Mouse (Mus musculus) bone marrow macrophage, adult 2 months (primary cell): Measurements from ENCODE around the gene Usp36. TPM values are rescaled to one million over a fixed set of nuclear protein-coding genes. Genes with fewer than 3 reads are reported as not detected.

Experiments
- H3K27ac ChIP-seq: 2 replicates; pipeline ENCODE4 v1.5.1; 2012; ENCODE audit warnings: low read depth, low read length; ENCODE audit not compliant: insufficient read depth
- H3K4me1 ChIP-seq: 2 replicates; pipeline ENCODE4 v1.6.1; 2012; ENCODE audit warnings: low read length; ENCODE audit not compliant: control insufficient read depth, insufficient read depth
- H3K4me3 ChIP-seq: 2 replicates; pipeline ENCODE4 v1.5.1; 2012; ENCODE audit warnings: mild to moderate bottlenecking, low read length, moderate library complexity; ENCODE audit not compliant: insufficient read depth
- CTCF ChIP-seq: IDR thresholded peaks from 2 replicates; pipeline ENCODE4 v1.5.1; 2012; ENCODE audit warnings: low read depth, mild to moderate bottlenecking, low read length, moderate library complexity
- POLR2A ChIP-seq: IDR thresholded peaks from 2 replicates; pipeline ENCODE4 v1.6.1; 2012; ENCODE audit warnings: mild to moderate bottlenecking, low read depth, low read length, borderline replicate concordance
- polyA plus RNA-seq: library from polyadenylated mRNA; stranded (reverse); fragments of >200 nt; gene quantifications from 2 replicates; pipeline ENCODE4 v1.2.4, GENCODE M21; 2012; ENCODE audit not compliant: missing spikeins, insufficient read depth, insufficient read length

Usp36 gene
- polyA plus RNA-seq, 1 experiment: 8.8 TPM

DNA sequence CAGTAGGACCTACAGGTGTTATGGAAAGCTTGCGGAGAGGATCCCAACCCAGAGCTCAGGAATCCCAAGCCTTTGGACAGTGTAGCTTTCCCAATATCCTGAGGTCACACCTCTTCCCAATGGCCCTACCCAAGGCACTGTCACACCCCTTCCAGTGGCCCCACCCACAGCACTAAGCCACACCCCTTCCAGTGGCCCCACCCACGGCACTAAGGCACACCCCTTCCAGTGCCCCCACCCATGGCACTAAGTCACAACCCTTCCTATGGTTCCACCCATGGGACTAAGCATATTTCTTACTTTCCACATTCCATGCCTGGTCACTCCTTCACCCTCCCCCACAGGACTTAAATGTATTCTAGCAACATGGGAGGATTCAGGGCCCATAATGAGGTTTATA lies 8.8 kb upstream of the Usp36 start:
- Histone ChIP-seq H3K4me3 (no peak overlapping the region), H3K27ac (no peak overlapping the region), H3K4me1 (no peaks in the 10 kb centered on the region)
- no peak for TF ChIP-seq POLR2A
- TF ChIP-seq CTCF: no peak

DNA sequence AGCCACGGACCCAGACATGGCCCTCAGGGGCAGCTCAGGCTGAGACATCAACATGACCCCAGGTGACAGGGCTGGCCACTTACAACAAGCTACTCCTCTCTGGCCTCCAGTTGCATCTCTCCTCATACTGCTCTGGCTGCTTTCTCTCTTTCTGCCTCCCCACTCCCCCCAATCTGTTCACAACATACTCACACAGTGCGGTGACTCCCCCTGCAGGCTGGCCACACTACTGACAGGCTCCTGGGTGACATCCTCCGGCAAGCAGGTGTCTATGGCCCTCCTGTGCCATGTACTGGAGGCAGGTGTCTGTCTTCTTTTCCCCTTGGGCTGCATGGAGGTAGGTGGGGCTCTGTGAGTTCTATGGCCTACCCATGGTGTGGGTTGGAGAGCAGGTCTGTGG lies 7.9 kb upstream of the Usp36 start:
- Histone ChIP-seq H3K27ac (no peak overlapping the region), H3K4me1 (no peaks in the 10 kb centered on the region), H3K4me3 (no peak overlapping the region)
- TF ChIP-seq POLR2A (no peak), CTCF (no peak)

DNA sequence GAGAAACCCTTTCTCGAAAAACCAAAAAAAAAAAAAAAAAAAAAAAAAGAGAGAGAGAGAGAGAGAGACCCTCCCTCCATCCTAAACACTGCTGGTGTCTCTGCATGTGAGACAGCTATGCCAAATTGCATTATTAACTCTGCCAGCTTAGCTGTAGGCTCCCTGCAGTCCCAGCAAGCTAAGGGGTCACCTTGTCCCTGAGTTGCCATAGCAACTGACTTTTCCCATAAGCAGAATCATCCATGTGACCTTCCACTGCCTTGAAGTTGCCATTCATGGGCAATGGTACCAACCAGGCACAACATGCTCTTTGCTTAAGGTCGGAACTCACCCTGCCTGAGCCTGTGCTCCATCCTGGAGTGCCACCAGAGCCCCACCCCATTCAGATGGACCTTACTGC lies 5.0 kb upstream of the Usp36 start:
- no peak overlapping the region for H3K27ac ChIP-seq
- TF ChIP-seq POLR2A (no peak), CTCF (no peak)
- H3K4me1 ChIP-seq: no peaks in the 10 kb centered on the region; the same call in 1 of the 2 replicates
- no peak overlapping the region for H3K4me3 ChIP-seq

DNA sequence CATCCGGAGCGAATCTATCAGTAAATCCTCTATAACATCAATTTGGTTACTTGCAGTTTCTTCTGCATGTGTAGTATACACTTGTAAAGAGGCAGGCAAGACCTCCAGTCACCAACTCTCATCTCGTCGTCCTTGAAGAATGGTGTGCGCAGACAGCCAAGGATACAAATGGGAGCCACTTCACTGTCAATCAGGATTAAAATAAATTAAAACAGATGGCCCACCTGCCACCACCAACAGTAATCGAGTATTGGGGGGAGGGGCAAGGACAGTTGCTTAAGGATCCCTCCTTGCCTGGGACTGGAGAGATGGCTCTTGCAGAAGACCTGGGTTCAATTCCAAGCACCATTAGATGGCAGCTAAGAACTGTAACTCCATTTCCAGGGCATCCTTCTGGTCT lies 2.6 kb upstream of the Usp36 start:
- no peak overlapping the region for H3K27ac ChIP-seq
- TF ChIP-seq CTCF (no peak), POLR2A (no peak)
- H3K4me3 ChIP-seq: no peak overlapping the region
- H3K4me1 ChIP-seq: peaks cover 3% of the 10 kb centered on the region; the same call in 1 of the 2 replicates

DNA sequence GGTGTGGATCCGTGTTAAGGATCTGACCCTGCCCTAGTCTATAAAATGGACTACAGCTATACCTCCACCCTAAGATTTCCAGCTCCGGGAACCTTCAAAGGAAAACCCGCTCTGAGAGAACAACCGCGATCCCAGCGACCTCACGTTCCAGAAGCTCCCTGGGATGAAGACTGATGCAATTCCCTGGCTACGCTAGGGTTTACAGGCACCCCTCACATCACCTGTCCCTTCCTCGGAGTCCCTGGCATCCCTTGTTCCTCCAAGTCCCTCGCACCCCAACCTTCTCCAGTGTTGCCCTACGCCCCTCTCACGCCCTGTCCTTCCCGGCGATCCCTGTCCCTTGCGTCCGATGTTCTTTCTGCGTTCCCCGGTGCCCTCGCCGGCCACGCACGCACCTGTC lies 482 bp downstream of the Usp36 start:
- Histone ChIP-seq H3K4me3 (peak overlapping the region; percentile 91), H3K27ac (peak overlapping the region; percentile 42), H3K4me1 (peaks cover 3% of the 10 kb centered on the region; the same call in 1 of the 2 replicates)
- no peak for TF ChIP-seq CTCF
- TF ChIP-seq POLR2A: no peak

DNA sequence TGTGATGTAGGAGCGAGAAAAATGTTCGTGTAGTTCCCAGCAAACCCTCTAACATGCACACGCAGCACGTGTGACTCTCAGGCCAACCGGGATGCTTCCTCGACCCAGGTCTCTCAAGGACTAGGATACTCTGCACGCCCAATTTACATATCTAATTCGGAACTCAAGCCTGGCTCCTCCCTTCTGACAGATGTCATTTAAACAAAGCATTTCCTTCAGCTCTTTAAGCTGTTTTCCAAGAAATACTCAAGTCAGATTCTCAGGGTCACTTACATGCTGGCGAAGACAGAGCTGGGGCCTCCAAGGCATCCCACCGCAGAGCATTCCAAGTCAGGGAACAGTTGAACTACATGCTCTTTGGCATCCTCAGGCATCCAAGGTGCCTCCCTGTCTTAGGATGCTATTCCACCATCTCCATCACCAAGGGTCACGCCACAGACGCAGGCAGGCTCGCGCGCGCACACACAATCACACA lies 970 bp downstream of the Usp36 start:
- TF ChIP-seq CTCF (no peak), POLR2A (no peak)
- H3K4me3 ChIP-seq: peak overlapping the region; percentile 91
- peaks cover 3% of the 10 kb centered on the region; the same call in 1 of the 2 replicates for H3K4me1 ChIP-seq
- no peak overlapping the region for H3K27ac ChIP-seq

DNA sequence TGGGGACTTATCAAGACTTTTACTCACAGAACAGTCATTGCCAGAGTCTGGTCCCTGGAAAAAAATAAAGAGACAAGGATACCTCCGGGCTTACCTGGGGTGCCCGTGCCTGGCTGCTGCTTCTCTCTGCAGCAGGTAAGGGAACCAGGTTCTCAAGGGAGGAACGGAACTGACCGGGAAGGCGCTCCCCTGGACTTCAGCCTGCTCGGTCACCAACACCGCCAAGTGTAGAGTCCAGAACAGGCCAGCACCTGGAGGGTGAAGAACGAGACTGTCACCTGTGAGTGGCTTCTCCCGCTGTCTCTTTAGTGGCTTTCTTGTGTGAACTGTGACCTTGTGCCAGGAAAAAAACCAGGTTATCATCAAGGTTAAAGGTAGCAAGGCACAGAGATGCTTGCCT lies 2.5 kb downstream of the Usp36 start:
- Histone ChIP-seq H3K4me1 (peaks cover 3% of the 10 kb centered on the region; the same call in 1 of the 2 replicates), H3K4me3 (no peak overlapping the region), H3K27ac (no peak overlapping the region)
- TF ChIP-seq POLR2A (no peak), CTCF (no peak)

DNA sequence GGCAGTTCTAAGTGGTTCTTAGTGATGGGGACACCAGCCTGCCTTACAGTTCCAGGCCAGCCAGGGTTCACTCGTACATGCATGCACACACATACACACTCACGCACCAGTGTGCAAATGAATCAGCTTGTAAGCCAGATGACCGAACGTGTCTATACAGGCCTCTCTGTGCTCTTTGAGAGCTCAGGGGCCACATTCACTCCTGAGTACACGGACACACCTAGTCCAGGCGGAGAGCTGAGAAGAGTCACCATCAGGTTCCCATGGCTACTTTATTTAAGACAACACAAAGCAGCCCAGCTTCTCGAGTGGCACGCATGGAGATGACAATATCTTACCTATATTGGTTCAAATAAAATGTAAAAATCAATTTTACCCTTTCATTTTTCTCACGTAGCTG lies 3.6 kb downstream of the Usp36 start:
- TF ChIP-seq POLR2A: no peak
- TF ChIP-seq CTCF: no peak
- Histone ChIP-seq H3K4me1 (peaks cover 3% of the 10 kb centered on the region; the same call in 1 of the 2 replicates), H3K4me3 (no peak overlapping the region), H3K27ac (no peak overlapping the region)

DNA sequence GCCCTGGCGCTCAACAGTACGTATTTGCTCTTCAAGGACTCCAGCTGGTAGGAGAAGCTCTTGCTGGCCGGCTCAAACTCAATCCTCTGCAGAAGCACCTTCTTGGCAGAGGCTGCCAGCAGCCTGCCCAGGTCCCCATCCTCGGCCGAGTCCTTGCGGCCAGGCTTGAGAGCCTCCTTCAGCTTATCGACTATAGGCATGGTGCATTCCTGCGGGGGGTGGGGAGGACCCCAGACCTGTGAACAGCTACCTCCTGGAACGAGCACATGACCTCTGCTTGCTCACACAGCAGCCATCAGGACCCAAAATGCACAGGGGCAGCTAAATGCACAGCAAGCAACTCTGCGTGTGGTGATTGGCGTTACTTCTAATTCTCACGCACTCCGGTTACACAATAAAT lies 4.3 kb downstream of the Usp36 start:
- H3K27ac ChIP-seq: no peak overlapping the region
- peaks cover 3% of the 10 kb centered on the region; the same call in 1 of the 2 replicates for H3K4me1 ChIP-seq
- no peak overlapping the region for H3K4me3 ChIP-seq
- TF ChIP-seq POLR2A (no peak), CTCF (no peak)

DNA sequence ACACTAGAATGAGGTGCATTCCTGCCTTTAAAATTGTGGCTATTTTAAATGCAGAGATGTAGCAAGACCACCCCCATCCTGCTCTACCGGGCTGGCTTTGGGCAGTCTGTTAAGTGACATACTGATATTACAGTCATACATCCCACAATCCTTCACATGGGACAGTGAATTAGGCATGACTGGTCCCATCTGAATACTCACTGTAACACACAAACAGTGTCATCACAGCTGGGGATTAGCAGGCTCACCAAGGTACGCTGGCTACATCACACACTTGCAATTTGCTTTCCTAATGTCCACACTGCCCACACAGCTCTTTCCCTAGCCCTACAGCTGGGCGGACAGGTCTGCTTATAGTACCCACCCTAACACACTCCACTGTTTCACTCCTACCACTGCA lies 9.8 kb downstream of the Usp36 start:
- Histone ChIP-seq H3K4me3 (no peak overlapping the region), H3K27ac (no peak overlapping the region), H3K4me1 (peaks cover 5% of the 10 kb centered on the region; the same call in 1 of the 2 replicates)
- TF ChIP-seq CTCF (no peak), POLR2A (no peak)

DNA sequence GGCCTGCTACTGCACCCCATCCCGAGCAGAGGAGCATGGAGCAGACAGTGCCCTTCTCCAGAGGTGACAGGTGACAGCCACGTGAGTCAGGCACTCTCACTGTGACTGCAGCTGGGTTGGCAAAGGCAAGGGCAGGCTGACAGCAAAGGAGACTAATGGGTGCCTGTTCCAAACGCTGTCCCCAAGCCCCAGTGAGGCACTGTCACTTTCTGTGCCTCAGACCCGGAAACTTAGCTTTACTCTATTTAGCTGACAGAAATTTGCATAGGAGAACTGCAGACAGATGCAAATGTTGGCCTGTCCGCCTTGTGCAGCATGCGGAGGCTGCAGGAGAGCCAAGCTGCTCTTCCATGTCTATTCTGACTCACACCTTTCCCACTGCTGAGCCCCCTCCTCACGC lies 13.7 kb downstream of the Usp36 start:
- TF ChIP-seq CTCF (no peak), POLR2A (no peak)
- Histone ChIP-seq H3K27ac (no peak overlapping the region), H3K4me1 (peaks cover 11% of the 10 kb centered on the region; the same call in 1 of the 2 replicates), H3K4me3 (no peak overlapping the region)
